Mouse (Mus musculus) erythroblast, embryonic 14.5 days (primary cell): Measurements from ENCODE around the gene Cgref1. TPM values are rescaled to one million over a fixed set of nuclear protein-coding genes. Genes with fewer than 3 reads are reported as not detected.
A peak's percentile ranks its signal among the peaks of the same experiment; 100 is the strongest.

Source experiments
- H3K27me3 ChIP-seq: 2 replicates; pipeline ENCODE4 v1.6.1; 2012; ENCODE audit warnings: inconsistent platforms; ENCODE audit not compliant: control insufficient read depth
- H3K36me3 ChIP-seq: 2 replicates; pipeline ENCODE4 v1.6.1; 2012; ENCODE audit warnings: mild to moderate bottlenecking, inconsistent platforms; ENCODE audit not compliant: control insufficient read depth
- H3K4me1 ChIP-seq: 2 replicates; pipeline ENCODE4 v1.6.1; 2012; ENCODE audit warnings: inconsistent platforms; ENCODE audit not compliant: control insufficient read depth
- H3K4me3 ChIP-seq: replicated peaks from 2 replicates; pipeline ENCODE3; 2012; ENCODE audit warnings: moderate library complexity, mild to moderate bottlenecking, inconsistent platforms
- H3K9me3 ChIP-seq: 2 replicates; pipeline ENCODE4 v1.6.1; 2012; ENCODE audit warnings: low read length, inconsistent platforms, mixed read lengths; ENCODE audit not compliant: control insufficient read depth
- GATA1 ChIP-seq: IDR thresholded peaks from 2 replicates; pipeline ENCODE4 v1.6.1; 2012; ENCODE audit warnings: low read length, inconsistent platforms, mixed read lengths
- TAL1 ChIP-seq: IDR thresholded peaks from 3 replicates; pipeline ENCODE4 v1.6.1; 2012; ENCODE audit warnings: low read length, inconsistent platforms, mixed read lengths
- polyA plus RNA-seq: library from polyadenylated mRNA; stranded (reverse); fragments of >175 nt; gene quantifications from 2 replicates; pipeline ENCODE4 v1.2.3, GENCODE M21; 2012

The Cgref1 gene
- polyA plus RNA-seq, 1 experiment: not detected

- peak overlapping the region; percentile 34 for H3K4me3 ChIP-seq
- no peaks in the 10 kb centered on the region for H3K9me3 ChIP-seq
- TF ChIP-seq GATA1 (no peak), TAL1 (no peak)
- H3K36me3 ChIP-seq: peaks cover 27% of the 10 kb centered on the region
- H3K4me1 ChIP-seq: peaks cover 61% of the 10 kb centered on the region
- H3K27me3 ChIP-seq: no peaks in the 10 kb centered on the region
Observed at GRCm38 (mm10) chr5:30915456-30915855, 29.9 kb downstream of the Cgref1 start.

GRCm38 (mm10) chr5:30914849-30915248 is 30.5 kb downstream of the Cgref1 start:
- Histone ChIP-seq H3K4me3 (peak overlapping the region; percentile 45), H3K27me3 (no peaks in the 10 kb centered on the region), H3K4me1 (peaks cover 58% of the 10 kb centered on the region), H3K36me3 (peaks cover 22% of the 10 kb centered on the region), H3K9me3 (no peaks in the 10 kb centered on the region)
- TF ChIP-seq GATA1 (no peak), TAL1 (no peak)

GRCm38 (mm10) chr5:30914101-30914635 is 31.2 kb downstream of the Cgref1 start:
- no peak for TF ChIP-seq GATA1
- TF ChIP-seq TAL1: no peak
- Histone ChIP-seq H3K4me3 (peak overlapping the region; percentile 45), H3K27me3 (no peaks in the 10 kb centered on the region), H3K4me1 (peaks cover 59% of the 10 kb centered on the region), H3K36me3 (peaks cover 19% of the 10 kb centered on the region), H3K9me3 (no peaks in the 10 kb centered on the region)

- peaks cover 10% of the 10 kb centered on the region for H3K36me3 ChIP-seq
- TF ChIP-seq TAL1 (no peak), GATA1 (no peak)
- H3K4me3 ChIP-seq: peak within 1 kb of the TSS; percentile 45
- H3K9me3 ChIP-seq: no peaks in the 10 kb centered on the region
- no peaks in the 10 kb centered on the region for H3K27me3 ChIP-seq
- peaks cover 64% of the 10 kb centered on the region for H3K4me1 ChIP-seq
Observed at GRCm38 (mm10) chr5:30913060-30913841, 32.1 kb downstream of the Cgref1 start, which contains the start of gene Emilin1. TSS of gene Emilin1 (plus strand) at chr5:30913402.

- H3K27me3 ChIP-seq: no peaks in the 10 kb centered on the region
- no peak overlapping the region for H3K4me3 ChIP-seq
- H3K9me3 ChIP-seq: no peaks in the 10 kb centered on the region
- H3K4me1 ChIP-seq: peaks cover 67% of the 10 kb centered on the region
- peaks cover under 1% of the 10 kb centered on the region; the same call in 1 of the 2 replicates for H3K36me3 ChIP-seq
- TF ChIP-seq GATA1 (no peak), TAL1 (no peak)
Observed at GRCm38 (mm10) chr5:30912156-30912555, 33.2 kb downstream of the Cgref1 start.

GRCm38 (mm10) chr5:30910481-30910880 is 34.9 kb downstream of the Cgref1 start:
- no peaks in the 10 kb centered on the region for H3K9me3 ChIP-seq
- H3K36me3 ChIP-seq: peaks cover 8% of the 10 kb centered on the region
- peaks cover 63% of the 10 kb centered on the region for H3K4me1 ChIP-seq
- no peaks in the 10 kb centered on the region for H3K27me3 ChIP-seq
- H3K4me3 ChIP-seq: no peak overlapping the region
- TF ChIP-seq TAL1 (no peak), GATA1 (no peak)

- H3K4me1 ChIP-seq: peaks cover 62% of the 10 kb centered on the region
- TF ChIP-seq GATA1 (no peak), TAL1 (no peak)
- H3K9me3 ChIP-seq: no peaks in the 10 kb centered on the region
- H3K36me3 ChIP-seq: peaks cover 14% of the 10 kb centered on the region
- H3K4me3 ChIP-seq: no peak overlapping the region
- no peaks in the 10 kb centered on the region for H3K27me3 ChIP-seq
Observed at GRCm38 (mm10) chr5:30909863-30910262, 35.5 kb downstream of the Cgref1 start.

- no peaks in the 10 kb centered on the region for H3K27me3 ChIP-seq
- peaks cover 61% of the 10 kb centered on the region for H3K4me1 ChIP-seq
- TF ChIP-seq GATA1: no peak
- TF ChIP-seq TAL1: no peak
Observed at GRCm38 (mm10) chr5:30909300-30909659, 36.1 kb downstream of the Cgref1 start.

GRCm38 (mm10) chr5:30908426-30909299 is 36.7 kb downstream of the Cgref1 start:
- H3K4me1 ChIP-seq: peaks cover 56% of the 10 kb centered on the region
- TF ChIP-seq GATA1 (no peak), TAL1 (no peak)
- peaks cover 26% of the 10 kb centered on the region for H3K36me3 ChIP-seq
- peak overlapping the region; percentile 95 for H3K4me3 ChIP-seq
- no peaks in the 10 kb centered on the region for H3K9me3 ChIP-seq
- no peaks in the 10 kb centered on the region for H3K27me3 ChIP-seq

More at GRCm38 (mm10) chr5:30909300-30909659, 36.1 kb downstream of the Cgref1 start:
- no peak overlapping the region for H3K4me3 ChIP-seq
- peaks cover 20% of the 10 kb centered on the region for H3K36me3 ChIP-seq
- no peaks in the 10 kb centered on the region for H3K9me3 ChIP-seq
